Mouse (Mus musculus) MEL (cell line): ENCODE measurements around the gene Rcan2. TPM values are rescaled to one million over a fixed set of nuclear protein-coding genes. Genes with fewer than 3 reads are reported as not detected.
A peak's percentile ranks its signal among the peaks of the same experiment; 100 is the strongest.

Source experiments
- DNase-seq: peaks from one replicate; pipeline ENCODE4 v3.0.0; 2011; ENCODE audit warnings: low read depth, low spot score
- H3K27ac ChIP-seq: 2 replicates; pipeline ENCODE4 v1.5.1; 2012; ENCODE audit warnings: low read depth, mild to moderate bottlenecking, control low read depth, low read length, moderate library complexity; ENCODE audit not compliant: control insufficient read depth
- H3K27me3 ChIP-seq, 2 experiments: fragments of 150-350 bp in 1 of 2; sonication (generic) in 1 of 2; 2 replicates each; pipeline ENCODE4 v1.6.1; 2012; ENCODE audit warnings: low read length in 2 of 2, mild to moderate bottlenecking in 2 of 2, improper control_type of control experiment in 1 of 2, moderate library complexity in 1 of 2; ENCODE audit not compliant: insufficient read depth in 2 of 2, control insufficient read depth in 1 of 2
- H3K36me3 ChIP-seq, 2 experiments: 2 replicates each; pipeline ENCODE4 v1.6.1; 2012 to 2014; ENCODE audit warnings: low read length in 2 of 2, improper control_type of control experiment in 1 of 2, inconsistent platforms in 1 of 2, mild to moderate bottlenecking in 1 of 2; ENCODE audit not compliant: insufficient read depth in 2 of 2, control insufficient read depth in 1 of 2
- H3K4me1 ChIP-seq, 2 experiments: fragments of 150-350 bp in 1 of 2; sonication (generic) in 1 of 2; 2 replicates each; pipeline ENCODE4 v1.6.1; 2012; ENCODE audit warnings: low read length in 2 of 2, improper control_type of control experiment in 1 of 2, mild to moderate bottlenecking in 1 of 2; ENCODE audit not compliant: insufficient read depth in 2 of 2, control insufficient read depth in 1 of 2
- H3K4me3 ChIP-seq, 2 experiments: fragments of 150-350 bp in 1 of 2; sonication (generic) in 1 of 2; 2 replicates each; pipeline ENCODE4 v1.5.1; 2012; ENCODE audit warnings: low read depth in 2 of 2, low read length in 2 of 2, mild to moderate bottlenecking in 2 of 2, moderate library complexity in 2 of 2, control low read depth in 1 of 2, improper control_type of control experiment in 1 of 2; ENCODE audit not compliant: control insufficient read depth in 1 of 2, insufficient read depth in 1 of 2
- H3K79me2 ChIP-seq: 2 replicates; pipeline ENCODE4 v1.6.1; 2012; ENCODE audit warnings: mild to moderate bottlenecking, low read length, moderate library complexity; ENCODE audit not compliant: control insufficient read depth, poor library complexity, insufficient read depth
- H3K9ac ChIP-seq: 2 replicates; pipeline ENCODE4 v1.6.1; 2012; ENCODE audit warnings: low read depth, mild to moderate bottlenecking, control low read depth, low read length, moderate library complexity; ENCODE audit not compliant: control insufficient read depth, poor library complexity, severe bottlenecking
- H3K9me3 ChIP-seq: fragments of 150-350 bp; sonication (generic); replicated peaks from 2 replicates; pipeline ENCODE4 v1.6.1; 2012; ENCODE audit warnings: mild to moderate bottlenecking, low read length, improper control_type of control experiment, moderate library complexity; ENCODE audit not compliant: insufficient read depth
- CHD1 ChIP-seq: IDR thresholded peaks from 2 replicates; pipeline ENCODE4 v1.6.1; 2012; ENCODE audit warnings: low read depth, mild to moderate bottlenecking, inconsistent platforms, low read length, improper control_type of control experiment
- CHD2 ChIP-seq: IDR thresholded peaks from 2 replicates; pipeline ENCODE4 v1.6.1; 2011; ENCODE audit warnings: low read length, improper control_type of control experiment
- ETS1 ChIP-seq: IDR thresholded peaks from 2 replicates; pipeline ENCODE4 v1.6.1; 2012; ENCODE audit warnings: low read depth, mild to moderate bottlenecking, inconsistent platforms, low read length, improper control_type of control experiment, moderate library complexity
- GABPA ChIP-seq: IDR thresholded peaks from 2 replicates; pipeline ENCODE4 v1.6.1; 2012; ENCODE audit warnings: low read depth, mild to moderate bottlenecking, inconsistent platforms, low read length, improper control_type of control experiment, moderate library complexity
- GATA1 ChIP-seq: IDR thresholded peaks from 2 replicates; pipeline ENCODE4 v1.6.1; 2011; ENCODE audit warnings: low read depth, low read length, improper control_type of control experiment
- JUND ChIP-seq: IDR thresholded peaks from 2 replicates; pipeline ENCODE4 v1.6.1; 2011; ENCODE audit warnings: low read depth, mild to moderate bottlenecking, improper control_type of control experiment, low read length
- KAT2A ChIP-seq: conservative IDR thresholded peaks from 2 replicates; pipeline ENCODE4 v1.6.1; 2012; ENCODE audit warnings: low read depth, low read length, improper control_type of control experiment, inconsistent platforms
- MAFK ChIP-seq: IDR thresholded peaks from 2 replicates; pipeline ENCODE4 v1.6.1; 2011; ENCODE audit warnings: low read depth, mild to moderate bottlenecking, low read length, improper control_type of control experiment, borderline replicate concordance
- MAX ChIP-seq: IDR thresholded peaks from 2 replicates; pipeline ENCODE4 v1.6.1; 2011; ENCODE audit warnings: low read length, improper control_type of control experiment
- MAZ ChIP-seq: IDR thresholded peaks from 2 replicates; pipeline ENCODE4 v1.6.1; 2012; ENCODE audit warnings: low read depth, mild to moderate bottlenecking, inconsistent platforms, low read length, improper control_type of control experiment
- MEF2A ChIP-seq: IDR thresholded peaks from 2 replicates; pipeline ENCODE4 v1.6.1; 2014; ENCODE audit warnings: low read depth, mild to moderate bottlenecking, inconsistent platforms, low read length, improper control_type of control experiment; ENCODE audit not compliant: poor library complexity, insufficient replicate concordance, severe bottlenecking; ENCODE audit errors: extremely low read depth
- MYB ChIP-seq: IDR thresholded peaks from 2 replicates; pipeline ENCODE4 v1.6.1; 2011; ENCODE audit warnings: mild to moderate bottlenecking, low read depth, low read length, improper control_type of control experiment
- MYC ChIP-seq: IDR thresholded peaks from 2 replicates; pipeline ENCODE4 v1.6.1; 2011; ENCODE audit warnings: low read depth, mild to moderate bottlenecking, low read length, improper control_type of control experiment, moderate library complexity
- NELFE ChIP-seq: IDR thresholded peaks from 2 replicates; pipeline ENCODE4 v1.6.1; 2011; ENCODE audit warnings: low read depth, low read length, improper control_type of control experiment
- NRF1 ChIP-seq: IDR thresholded peaks from 2 replicates; pipeline ENCODE4 v1.6.1; 2014; ENCODE audit warnings: low read depth, mild to moderate bottlenecking, inconsistent platforms, low read length, improper control_type of control experiment, moderate library complexity; ENCODE audit not compliant: poor library complexity, insufficient read depth, severe bottlenecking
- POLR2A ChIP-seq, 2 experiments: IDR thresholded peaks; 2 replicates each; pipeline ENCODE4 v1.6.1; 2011 to 2012; ENCODE audit warnings: low read length in 2 of 2, mild to moderate bottlenecking in 2 of 2, control low read depth in 1 of 2, improper control_type of control experiment in 1 of 2, low read depth in 1 of 2, moderate library complexity in 1 of 2; ENCODE audit not compliant: control insufficient read depth in 1 of 2, insufficient read depth in 1 of 2, poor library complexity in 1 of 2
- POLR2AphosphoS2 ChIP-seq: IDR thresholded peaks from 2 replicates; pipeline ENCODE4 v1.6.1; 2011; ENCODE audit warnings: low read length, improper control_type of control experiment
- POLR2AphosphoS5 ChIP-seq: IDR thresholded peaks from 2 replicates; pipeline ENCODE4 v1.6.1; 2012; ENCODE audit warnings: low read depth, borderline replicate concordance, mild to moderate bottlenecking, inconsistent platforms, low read length, moderate library complexity, mixed read lengths
- SIN3A ChIP-seq: IDR thresholded peaks from 2 replicates; pipeline ENCODE4 v1.6.1; 2012; ENCODE audit warnings: low read length, improper control_type of control experiment, inconsistent platforms
- SMC3 ChIP-seq: IDR thresholded peaks from 2 replicates; pipeline ENCODE4 v1.6.1; 2011; ENCODE audit warnings: low read depth, low read length, improper control_type of control experiment
- TAL1 ChIP-seq: IDR thresholded peaks from 2 replicates; pipeline ENCODE4 v1.6.1; 2012; ENCODE audit warnings: mild to moderate bottlenecking, inconsistent platforms, low read length, moderate library complexity, mixed read lengths
- TBP ChIP-seq: IDR thresholded peaks from 2 replicates; pipeline ENCODE4 v1.8.0; 2011; ENCODE audit warnings: low read depth, low read length, improper control_type of control experiment
- TCF12 ChIP-seq: IDR thresholded peaks from 2 replicates; pipeline ENCODE4 v1.6.1; 2014; ENCODE audit warnings: low read depth, mild to moderate bottlenecking, inconsistent platforms, low read length, improper control_type of control experiment, moderate library complexity
- UBTF ChIP-seq: IDR thresholded peaks from 2 replicates; pipeline ENCODE4 v1.6.1; 2012; ENCODE audit warnings: low read depth, mild to moderate bottlenecking, inconsistent platforms, low read length, improper control_type of control experiment, moderate library complexity, borderline replicate concordance; ENCODE audit not compliant: insufficient read depth
- USF1 ChIP-seq: IDR thresholded peaks from 2 replicates; pipeline ENCODE4 v1.6.1; 2014; ENCODE audit warnings: low read depth, mild to moderate bottlenecking, inconsistent platforms, low read length, improper control_type of control experiment, moderate library complexity
- USF2 ChIP-seq, 2 experiments: IDR thresholded peaks; 2 replicates each; pipeline ENCODE4 v1.6.1; 2011 to 2012; ENCODE audit warnings: improper control_type of control experiment in 2 of 2, low read length in 2 of 2, borderline replicate concordance in 1 of 2, inconsistent platforms in 1 of 2, low read depth in 1 of 2, mild to moderate bottlenecking in 1 of 2; ENCODE audit not compliant: insufficient read depth in 1 of 2
- ZC3H11A ChIP-seq: IDR thresholded peaks from 2 replicates; pipeline ENCODE4 v1.6.1; 2012; ENCODE audit warnings: low read depth, mild to moderate bottlenecking, inconsistent platforms, low read length, improper control_type of control experiment
- ZNF384 ChIP-seq: IDR thresholded peaks from 2 replicates; pipeline ENCODE4 v1.6.1; 2012; ENCODE audit warnings: low read depth, mild to moderate bottlenecking, inconsistent platforms, low read length, improper control_type of control experiment
- polyA plus RNA-seq, 2 experiments: library from polyadenylated mRNA; stranded (reverse) in 1 of 2; unstranded in 1 of 2; fragments of >175 nt in 1 of 2; fragments of >200 nt in 1 of 2; gene quantifications; 2 replicates each; pipeline versions ENCODE4 v1.2.1 to v1.2.4; 2012; ENCODE audit warnings: low replicate concordance in 2 of 2, low read depth in 1 of 2; ENCODE audit not compliant: insufficient read length in 2 of 2, insufficient read depth in 1 of 2, missing spikeins in 1 of 2
- total RNA-seq: library from RNA; depleted of rRNA; stranded (reverse); fragments of 300-350 nt; gene quantifications from 2 replicates; pipeline ENCODE4 v1.2.3, GENCODE M21; 2012

Gene Rcan2
- total and polyA plus RNA-seq, 3 experiments = 0.52 TPM; not detected in 2

DNA sequence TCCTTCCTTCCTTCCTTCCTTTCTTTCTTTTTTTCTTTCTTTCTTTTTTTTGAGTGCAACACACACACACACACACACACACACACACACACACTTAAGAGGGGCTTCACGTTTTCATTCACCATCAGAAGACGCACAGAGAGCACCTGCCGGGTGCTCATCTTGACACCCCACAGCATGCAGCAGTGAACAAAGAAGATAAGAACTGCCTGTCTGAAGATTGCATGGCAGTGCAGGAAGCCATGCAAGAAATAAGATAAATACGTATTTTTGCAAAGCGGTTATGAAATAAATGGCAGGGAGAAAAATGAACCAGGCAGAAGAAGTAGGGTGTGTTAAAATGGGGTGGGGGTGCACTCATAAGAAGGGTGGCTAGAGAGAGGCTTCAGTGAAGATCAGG, 116.0 kb downstream of the Rcan2 start (continued):
- TF ChIP-seq POLR2AphosphoS5 = no peak
- no peak for TF ChIP-seq NRF1
- no peak for TF ChIP-seq MYB
- no peak for TF ChIP-seq USF2 (IDR thresholded peaks at IDR 0.05; ENCODE audit: borderline replicate concordance in 1 of 2, insufficient read depth in 1 of 2, low read depth in 1 of 2, low read length in 2 of 2)
- peak; percentile 92 for TF ChIP-seq TCF12
- TF ChIP-seq ZNF384 = no peak
- no peak for TF ChIP-seq SMC3

DNA sequence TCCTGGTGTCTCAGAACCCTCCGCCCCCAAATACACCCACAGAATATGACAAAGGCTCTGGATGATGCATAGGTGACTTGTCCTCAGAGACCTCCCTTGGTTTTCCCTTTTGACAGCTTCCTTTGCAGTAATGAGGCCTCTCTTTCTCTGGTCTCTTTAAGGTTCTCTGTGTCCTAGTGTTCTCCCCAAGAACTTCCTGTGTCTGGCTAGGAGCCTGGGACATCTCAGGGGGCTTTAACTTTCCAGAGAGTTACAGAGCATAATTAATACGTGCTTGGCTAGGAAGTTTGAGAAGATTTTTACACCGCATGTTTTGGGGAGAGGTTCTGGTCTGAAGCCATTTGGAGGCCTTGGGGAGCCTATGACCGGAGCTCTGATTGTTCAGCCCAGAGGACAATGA, 128.7 kb downstream of the Rcan2 start:
- H3K27ac ChIP-seq = peak overlapping the region; percentile 9; the same call in 1 of the 2 replicates
- H3K9ac ChIP-seq = no peak overlapping the region
- TF ChIP-seq ZC3H11A = no peak
- TF ChIP-seq, all 39 proteins: peak for 0
- peaks cover 0 to 9% of the 10 kb centered on the region in 2 experiments; a peak in 2 of 4 replicates for H3K36me3 ChIP-seq
- DNase-seq = no peak
- no peaks in the 10 kb centered on the region for H3K27me3 ChIP-seq
- H3K4me3 ChIP-seq = no peak overlapping the region
- H3K79me2 ChIP-seq = no peaks in the 10 kb centered on the region; the same call in 1 of the 2 replicates
- H3K9me3 ChIP-seq = no peaks in the 10 kb centered on the region
- peaks cover 0 to 23% of the 10 kb centered on the region in 2 experiments; a peak in 3 of 4 replicates for H3K4me1 ChIP-seq

GRCm38 (mm10) chr17:43931731-43932130, 130.6 kb downstream of the Rcan2 start:
- no peaks in the 10 kb centered on the region; the same call in 1 of the 2 replicates for H3K79me2 ChIP-seq
- peaks cover 0 to 21% of the 10 kb centered on the region in 2 experiments; a peak in 3 of 4 replicates for H3K4me1 ChIP-seq
- H3K9ac ChIP-seq = peak overlapping the region; percentile 68
- peaks cover 0 to 9% of the 10 kb centered on the region in 2 experiments; a peak in 2 of 4 replicates for H3K36me3 ChIP-seq
- no peaks in the 10 kb centered on the region for H3K9me3 ChIP-seq
- peak overlapping the region; percentile 4 to 50; a peak in 3 of 4 replicates for H3K4me3 ChIP-seq
- peak; percentile 84 for DNase-seq
- H3K27ac ChIP-seq = peak overlapping the region; percentile 100
- no peaks in the 10 kb centered on the region for H3K27me3 ChIP-seq
- TF ChIP-seq USF2 (IDR thresholded peaks at IDR 0.05; ENCODE audit: borderline replicate concordance in 1 of 2, insufficient read depth in 1 of 2, low read depth in 1 of 2, low read length in 2 of 2) (no peak), GABPA (no peak), MAFK (no peak), UBTF (no peak), MAX (no peak), NELFE (no peak), TBP (peak; percentile 64), MYB (no peak), TAL1 (peak; percentile 77), POLR2A (IDR thresholded peaks at IDR 0.05; ENCODE audit: control insufficient read depth in 1 of 2, insufficient read depth in 1 of 2, low read depth in 1 of 2, low read length in 2 of 2, poor library complexity in 1 of 2) (peak in 1 of 2 experiments; percentile 41; a peak in 1 of 4 replicates), MYC (no peak), TCF12 (peak; percentile 75), CHD1 (no peak), POLR2AphosphoS5 (no peak), JUND (no peak), ETS1 (peak; percentile 87), ZNF384 (no peak), ZC3H11A (no peak), KAT2A (no peak), POLR2AphosphoS2 (no peak), MEF2A (no peak), SIN3A (no peak; the same call in 1 of the 2 replicates), MAZ (no peak), GATA1 (peak; percentile 90), USF1 (no peak), SMC3 (no peak), CHD2 (no peak)
